Mouse (Mus musculus) E14TG2a.4 (cell line): Measurements from ENCODE around the gene Csrnp3.

Experiments
- CTCF ChIP-seq: conservative IDR thresholded peaks from 2 replicates; pipeline ENCODE4 v1.5.1; 2014; ENCODE audit warnings: low read length
- POU5F1 ChIP-seq: IDR thresholded peaks from 2 replicates; pipeline ENCODE4 v1.6.1; 2014; ENCODE audit warnings: low read length, borderline replicate concordance

- TF ChIP-seq CTCF = no peak
- no peak for TF ChIP-seq POU5F1
These were observed 111.2 kb downstream of the Csrnp3 start for GRCm38 (mm10) chr2:65956727-65957126.
